Mouse (Mus musculus): ENCODE results near the gene Ugt2b38. TPM values are rescaled to one million over a fixed set of nuclear protein-coding genes. Genes with fewer than 3 reads are reported as not detected.
"Not testable (repeated sequence)": the region's sequence is repeated elsewhere in the genome, so short reads cannot be mapped to it uniquely, and the experiment has no call there.

Gene Ugt2b38
- total RNA-seq (2022), result not detected

GRCm38 (mm10) chr5:87424041-87424440 lies at the start of gene Ugt2b38:
Ugt2b38 (minus strand) TSS chr5:87424203.
- DNase-seq (ENCODE audit: low spot score in 2 of 2), result not testable (repeated sequence)

GRCm38 (mm10) chr5:87458810-87459209 lies 34.8 kb upstream of the Ugt2b38 start:
- DNase-seq (ENCODE audit: low spot score in 2 of 2), result no peak

GRCm38 (mm10) chr5:87457701-87458100 lies 33.7 kb upstream of the Ugt2b38 start:
- no peak for DNase-seq (ENCODE audit: low spot score in 2 of 2)

GRCm38 (mm10) chr5:87456216-87456850 lies 32.3 kb upstream of the Ugt2b38 start:
- no peak for DNase-seq (ENCODE audit: low spot score in 2 of 2)

GRCm38 (mm10) chr5:87455519-87455918 lies 31.5 kb upstream of the Ugt2b38 start:
- no peak for DNase-seq (ENCODE audit: low spot score in 2 of 2)

- DNase-seq (ENCODE audit: low spot score in 2 of 2), result not testable (repeated sequence)
Measured at GRCm38 (mm10) chr5:87452514-87452913, 28.5 kb upstream of the Ugt2b38 start.

- no peak for DNase-seq (ENCODE audit: low spot score in 2 of 2)
Measured at GRCm38 (mm10) chr5:87436264-87436663, 12.3 kb upstream of the Ugt2b38 start.

GRCm38 (mm10) chr5:87425676-87426075 lies 1.7 kb upstream of the Ugt2b38 start:
- no peak for DNase-seq (ENCODE audit: low spot score in 2 of 2)

GRCm38 (mm10) chr5:87396968-87397367 lies 27.0 kb downstream of the Ugt2b38 start:
- DNase-seq (ENCODE audit: low spot score in 2 of 2), result no peak

GRCm38 (mm10) chr5:87390818-87391217 lies 33.2 kb downstream of the Ugt2b38 start:
- no peak for DNase-seq (ENCODE audit: low spot score in 2 of 2)

- DNase-seq (ENCODE audit: low spot score in 2 of 2), result no peak
Measured at GRCm38 (mm10) chr5:87380234-87380633, 43.8 kb downstream of the Ugt2b38 start.

GRCm38 (mm10) chr5:87379825-87380224 lies 44.2 kb downstream of the Ugt2b38 start:
- DNase-seq (ENCODE audit: low spot score in 2 of 2), result no peak

- DNase-seq (ENCODE audit: low spot score in 2 of 2), result no peak
Measured at GRCm38 (mm10) chr5:87375874-87376383, 48.1 kb downstream of the Ugt2b38 start.

GRCm38 (mm10) chr5:87373502-87373863 lies 50.5 kb downstream of the Ugt2b38 start:
- no peak for DNase-seq (ENCODE audit: low spot score in 2 of 2)

GRCm38 (mm10) chr5:87372788-87373501 lies 51.1 kb downstream of the Ugt2b38 start:
- DNase-seq (ENCODE audit: low spot score in 2 of 2), result not testable (repeated sequence)

Other genes with a start within 250 kb of the Ugt2b38 start
- gene Ugt2b37, start 169.4 kb downstream of the Ugt2b38 start, total RNA-seq (2022), result not detected
- not detected for gene Ugt2a3, start 87.0 kb downstream of the Ugt2b38 start, total RNA-seq (2022)
- not detected for gene Ugt2a2, start 58.1 kb upstream of the Ugt2b38 start, total RNA-seq (2022)
- not detected for gene Gm43638, start 62.6 kb upstream of the Ugt2b38 start, total RNA-seq (2022)
- not detected for gene Ugt2a1, start 66.7 kb upstream of the Ugt2b38 start, total RNA-seq (2022)
- gene Sult1b1, start 114.0 kb upstream of the Ugt2b38 start, total RNA-seq (2022), result not detected
- not detected for gene Sult1d1, start 144.8 kb upstream of the Ugt2b38 start, total RNA-seq (2022)
- under 1 TPM in 2 of 4 experiments, not detected in 2; 0.58 to 0.70 TPM for gene Sult1e1, start 167.4 kb upstream of the Ugt2b38 start, total RNA-seq (2022)
- not detected for gene Csn1s1, start 242.0 kb upstream of the Ugt2b38 start, total RNA-seq (2022)

Data from gastrocnemius, adult 8-10 months (tissue).